Mouse (Mus musculus): ENCODE data around the gene Celf1. TPM values are rescaled to one million over a fixed set of nuclear protein-coding genes. Genes with fewer than 3 reads are reported as not detected.
A peak's percentile ranks its signal among the peaks of the same experiment; 100 is the strongest.

Celf1 gene
- total and polyA plus RNA-seq, 3 experiments: 46.2 to 212 (median 82.3) TPM

DNA sequence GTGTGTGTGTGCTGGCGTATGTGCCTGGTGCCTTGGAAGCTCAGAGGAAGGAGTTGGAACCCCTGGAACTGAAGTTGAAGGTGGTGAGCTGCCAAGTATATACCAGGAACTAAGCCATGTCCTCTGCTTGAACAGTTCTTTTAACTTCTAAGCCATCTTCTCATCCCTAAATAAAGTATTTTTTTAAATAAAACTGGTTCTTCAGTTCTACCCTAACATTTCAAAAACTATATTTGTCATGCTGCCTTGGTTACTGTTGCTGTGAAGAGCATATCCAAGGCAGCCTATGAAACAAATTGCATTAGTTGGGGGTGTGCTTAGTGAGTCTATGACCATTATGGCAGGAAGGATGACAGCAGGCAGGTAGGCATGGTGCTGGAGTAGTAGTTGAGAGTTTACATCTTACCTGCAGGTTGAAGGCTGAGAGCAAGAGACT is 84.9 kb downstream of the Celf1 start:
- no peak overlapping the region for H3K9ac ChIP-seq (ENCODE audit: control insufficient read depth, low read depth, low read length, poor library complexity, severe bottlenecking)
- TF ChIP-seq RCOR1 (IDR thresholded peaks at IDR 0.05; ENCODE audit: low read depth, low read length) (no peak), MAX (IDR thresholded peaks at IDR 0.05; ENCODE audit: low read length) (no peak), MEF2A (IDR thresholded peaks at IDR 0.05; ENCODE audit: extremely low read depth, insufficient replicate concordance, low read depth, low read length, poor library complexity, severe bottlenecking) (no peak), CHD2 (IDR thresholded peaks at IDR 0.05; ENCODE audit: low read length) (no peak), JUND (IDR thresholded peaks at IDR 0.05; ENCODE audit: low read depth, low read length) (no peak), ELF1 (IDR thresholded peaks at IDR 0.05; ENCODE audit: low read depth, low read length) (no peak), BHLHE40 (IDR thresholded peaks at IDR 0.05; ENCODE audit: borderline replicate concordance, low read depth, low read length) (no peak), NRF1 (IDR thresholded peaks at IDR 0.05; ENCODE audit: insufficient read depth, low read depth, low read length, poor library complexity, severe bottlenecking) (no peak), HCFC1 (IDR thresholded peaks at IDR 0.05; ENCODE audit: low read depth, low read length) (no peak), SIN3A (IDR thresholded peaks at IDR 0.05; ENCODE audit: low read length) (no peak), MYC (IDR thresholded peaks at IDR 0.05; ENCODE audit: low read depth, low read length) (no peak), MAZ (IDR thresholded peaks at IDR 0.05; ENCODE audit: low read depth, low read length) (no peak), MXI1 (IDR thresholded peaks at IDR 0.05; ENCODE audit: low read depth, low read length) (no peak)
- no peak overlapping the region for H3K27ac ChIP-seq (ENCODE audit: control insufficient read depth, low read depth, low read length)
- H3K27me3 ChIP-seq (ENCODE audit: control insufficient read depth in 1 of 2, insufficient read depth in 2 of 2, low read length in 2 of 2): no peaks in the 10 kb centered on the region
- peaks cover 0 to 19% of the 10 kb centered on the region in 2 experiments; a peak in 2 of 4 replicates for H3K36me3 ChIP-seq (ENCODE audit: control insufficient read depth in 1 of 2, insufficient read depth in 2 of 2, low read length in 2 of 2)
- peaks cover 6 to 22% of the 10 kb centered on the region in 2 experiments for H3K4me1 ChIP-seq (ENCODE audit: control insufficient read depth in 1 of 2, insufficient read depth in 2 of 2, low read length in 2 of 2)
- H3K9me3 ChIP-seq (replicated peaks; ENCODE audit: insufficient read depth, low read length): no peaks in the 10 kb centered on the region
- no peaks in the 10 kb centered on the region for H3K79me2 ChIP-seq (ENCODE audit: control insufficient read depth, insufficient read depth, low read length, poor library complexity)
- no peak overlapping the region for H3K4me3 ChIP-seq (ENCODE audit: control insufficient read depth in 1 of 2, insufficient read depth in 1 of 2, low read depth in 2 of 2, low read length in 2 of 2)
- no peak for DNase-seq (ENCODE audit: low read depth, low spot score)

- H3K27ac ChIP-seq (ENCODE audit: control insufficient read depth, low read depth, low read length): peak overlapping the region; percentile 87
- no peaks in the 10 kb centered on the region for H3K27me3 ChIP-seq (ENCODE audit: control insufficient read depth in 1 of 2, insufficient read depth in 2 of 2, low read length in 2 of 2)
- no peaks in the 10 kb centered on the region for H3K9me3 ChIP-seq (replicated peaks; ENCODE audit: insufficient read depth, low read length)
- H3K4me1 ChIP-seq (ENCODE audit: control insufficient read depth in 1 of 2, insufficient read depth in 2 of 2, low read length in 2 of 2): peaks cover 6 to 22% of the 10 kb centered on the region in 2 experiments
- peak overlapping the region; percentile 65 to 81 for H3K4me3 ChIP-seq (ENCODE audit: control insufficient read depth in 1 of 2, insufficient read depth in 1 of 2, low read depth in 2 of 2, low read length in 2 of 2)
- DNase-seq (ENCODE audit: low read depth, low spot score): peak; percentile 50
- H3K79me2 ChIP-seq (ENCODE audit: control insufficient read depth, insufficient read depth, low read length, poor library complexity): no peaks in the 10 kb centered on the region
- TF ChIP-seq JUND (IDR thresholded peaks at IDR 0.05; ENCODE audit: low read depth, low read length): no peak
- no peak for TF ChIP-seq ELF1 (IDR thresholded peaks at IDR 0.05; ENCODE audit: low read depth, low read length)
- TF ChIP-seq TCF12 (IDR thresholded peaks at IDR 0.05; ENCODE audit: low read depth, low read length): no peak
- 0 out of 2 replicates have a peak, but pooled peaks have one; percentile 5 for TF ChIP-seq ETS1 (IDR thresholded peaks at IDR 0.05; ENCODE audit: low read depth, low read length)
- 0 out of 4 replicates have a peak, but pooled peaks of 1 of the 2 experiments have one; percentile 12 for TF ChIP-seq EP300 (IDR thresholded peaks at IDR 0.05; ENCODE audit: low read depth in 1 of 2, low read length in 2 of 2)
- TF ChIP-seq GATA1 (IDR thresholded peaks at IDR 0.05; ENCODE audit: low read depth, low read length): 0 out of 2 replicates have a peak, but pooled peaks have one; percentile 27
- TF ChIP-seq TAL1 (IDR thresholded peaks at IDR 0.05; ENCODE audit: low read length): peak; percentile 24; the same call in 1 of the 2 replicates
- H3K36me3 ChIP-seq (ENCODE audit: control insufficient read depth in 1 of 2, insufficient read depth in 2 of 2, low read length in 2 of 2): peaks cover 0 to 19% of the 10 kb centered on the region in 2 experiments; a peak in 2 of 4 replicates
- H3K9ac ChIP-seq (ENCODE audit: control insufficient read depth, low read depth, low read length, poor library complexity, severe bottlenecking): peak overlapping the region; percentile 67
Measured at GRCm38 (mm10) chr2:91026491-91026890, 86.3 kb downstream of the Celf1 start.

All from MEL (cell line).